In the genomic region with DNA sequence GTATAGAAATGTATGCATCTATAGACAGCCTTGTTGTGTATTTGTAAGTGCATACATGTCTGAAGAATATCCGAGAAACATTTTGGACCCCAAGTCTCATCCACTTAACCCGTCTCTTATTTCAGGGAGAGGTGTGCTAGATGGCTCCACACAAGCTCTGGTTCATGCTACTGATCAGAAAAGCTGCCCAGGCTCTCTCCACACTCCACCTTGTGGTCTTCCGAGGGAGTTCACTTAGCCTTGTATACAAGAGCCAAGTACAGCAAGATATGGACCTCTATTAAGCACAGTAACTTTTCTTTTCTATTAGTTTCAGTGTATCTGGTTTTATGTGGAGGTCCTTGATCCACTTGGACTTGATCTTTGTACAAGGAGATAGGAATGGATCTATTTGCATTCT, we compare ENCODE assay signal across 10 mouse cellular contexts. TPM values are rescaled to one million over a fixed set of nuclear protein-coding genes. Genes with fewer than 3 reads are reported as not detected.
DNase-seq lines count a peak whose midpoint lies in the region; ATAC-seq and TF ChIP-seq lines count a peak whose summit lies in the region.
"Had no signal": no experiment of that assay in that cellular context is flagged by ENCODE, and none has a peak within 500 bp of the region (broad histone marks: within the 10 kb centered on the region; RNA-seq: fewer than 3 reads in every experiment).

No protein-coding gene starts in this region.

- H3K4me1 ChIP-seq in CH12.LX (ENCODE audit: control insufficient read depth in 1 of 2, insufficient read depth in 2 of 2), result peaks cover 8 to 29% of the 10 kb centered on the region in 2 experiments
- H3K4me1 ChIP-seq: embryonic facial prominence, embryonic 15.5 days; liver, embryonic 15.5 days had no signal

- no peak for TF ChIP-seq POLR2A in CH12.LX (IDR thresholded peaks at IDR 0.05; ENCODE audit: low read depth, low read length)

- H3K4me2 ChIP-seq in CH12.LX (ENCODE audit: insufficient read depth, low read depth, poor library complexity, severe bottlenecking), result no peak overlapping the region
- H3K4me2 ChIP-seq: embryonic facial prominence, embryonic 15.5 days; liver, embryonic 15.5 days had no signal

- in situ Hi-C loops in CH12.LX (cut with MboI; ENCODE audit: low pct_ligation_motif_present, low pct_unique_long_range_greater_than_20kb, low sequenced_read_pairs), result no loop called here

- no peak overlapping the region for H3K4me3 ChIP-seq in CH12.LX (replicated peaks in 1 of 3; ENCODE audit: low read depth in 2 of 3, low read length in 2 of 3, poor library complexity in 1 of 3)
- H3K4me3 ChIP-seq: embryonic facial prominence, embryonic 15.5 days; liver, embryonic 15.5 days had no signal

- dilution Hi-C loops in CH12.LX (cut with MboI; ENCODE audit: extremely low pct_ligation_motif_present, extremely low pct_unique_long_range_greater_than_20kb, low sequenced_read_pairs), result no loop called here

- no peaks in the 10 kb centered on the region for H3K9me3 ChIP-seq in CH12.LX (replicated peaks; ENCODE audit: low read length)
- H3K9me3 ChIP-seq: embryonic facial prominence, embryonic 15.5 days; liver, embryonic 15.5 days had no signal

- no peaks in the 10 kb centered on the region for H3K36me3 ChIP-seq in CH12.LX (replicated peaks in 1 of 2; ENCODE audit: control insufficient read depth in 1 of 2, insufficient read depth in 1 of 2, low read length in 1 of 2)
- H3K36me3 ChIP-seq: embryonic facial prominence, embryonic 15.5 days; liver, embryonic 15.5 days had no signal

- peak; percentile 64 to 92 for TF ChIP-seq CTCF in CH12.LX (conservative IDR thresholded peaks at IDR 0.05 in 1 of 2, IDR thresholded peaks at IDR 0.05 in 1 of 2; ENCODE audit: low read depth in 2 of 2, low read length in 2 of 2)

- peak; percentile 22 to 30 for DNase-seq in layer of hippocampus, postnatal 10 days (ENCODE audit: low spot score in 2 of 2)
- no peak for DNase-seq in layer of hippocampus, postnatal 36 days
- DNase-seq in CH12.LX (ENCODE audit: extremely low read depth), result peak; percentile 83
- peak; percentile 21 to 73 for DNase-seq in adrenal gland, adult (ENCODE audit: inconsistent age in 2 of 2, low spot score in 1 of 2)
- peak; percentile 39 for DNase-seq in embryo, embryonic 10 days (ENCODE audit: low spot score)
- DNase-seq in kidney, adult 18-20 months, result peak; percentile 60
- DNase-seq in right cerebral cortex, postnatal 25 days, result no peak

- TF ChIP-seq EP300 in CH12.LX (IDR thresholded peaks at IDR 0.05; ENCODE audit: low read length), result no peak

- H3K9ac ChIP-seq in CH12.LX (ENCODE audit: insufficient read depth, low read depth), result no peak overlapping the region
- H3K9ac ChIP-seq: embryonic facial prominence, embryonic 15.5 days; liver, embryonic 15.5 days had no signal

- TF ChIP-seq RAD21 in CH12.LX (IDR thresholded peaks at IDR 0.05; ENCODE audit: low read depth, low read length), result peak; percentile 86

- peak; percentile 94 for ATAC-seq in megakaryocyte-erythroid progenitor cell, adult 5-6 weeks (replicated peaks; ENCODE audit: low FRiP score, low TSS enrichment, poor library complexity, severe bottlenecking)

- peak overlapping the region; percentile 77; the same call in 1 of the 2 replicates for H3K27ac ChIP-seq in CH12.LX (ENCODE audit: insufficient read depth, low read depth)
- H3K27ac ChIP-seq: embryonic facial prominence, embryonic 15.5 days; liver, embryonic 15.5 days had no signal

- H3K27me3 ChIP-seq in CH12.LX (replicated peaks), result no peaks in the 10 kb centered on the region
- H3K27me3 ChIP-seq: embryonic facial prominence, embryonic 15.5 days; liver, embryonic 15.5 days had no signal

- no peaks in the 10 kb centered on the region for H3K79me2 ChIP-seq in CH12.LX (replicated peaks; ENCODE audit: control insufficient read depth, extremely low read depth, insufficient read depth, poor library complexity, severe bottlenecking)

TF ChIP-seq in CH12.LX, 34 proteins besides CTCF, POLR2A, EP300 and RAD21:
- TF ChIP-seq E2F4 (IDR thresholded peaks at IDR 0.05; ENCODE audit: insufficient replicate concordance, low read depth, low read length) (no peak), ZKSCAN1 (IDR thresholded peaks at IDR 0.05; ENCODE audit: borderline replicate concordance, low read depth, low read length) (no peak), MAZ (IDR thresholded peaks at IDR 0.05; ENCODE audit: low read depth, low read length) (no peak), TCF12 (IDR thresholded peaks at IDR 0.05; ENCODE audit: low read depth, low read length) (no peak), JUND (conservative IDR thresholded peaks at IDR 0.05; ENCODE audit: low read depth, low read length) (0 out of 2 replicates have a peak, but pooled peaks have one; percentile 35), PAX5 (IDR thresholded peaks at IDR 0.05; ENCODE audit: low read length) (no peak), POLR2AphosphoS2 (IDR thresholded peaks at IDR 0.05; ENCODE audit: low read depth, low read length) (no peak), SMC3 (IDR thresholded peaks at IDR 0.05; ENCODE audit: low read depth, low read length) (peak; percentile 99), IRF4 (IDR thresholded peaks at IDR 0.05; ENCODE audit: low read depth, low read length) (0 out of 2 replicates have a peak, but pooled peaks have one; percentile 25), ZC3H11A (IDR thresholded peaks at IDR 0.05; ENCODE audit: low read depth, low read length) (peak; percentile 85), MYC (IDR thresholded peaks at IDR 0.05; ENCODE audit: low read depth, low read length) (peak; percentile 72), JUN (IDR thresholded peaks at IDR 0.05; ENCODE audit: insufficient read depth, low read depth, low read length) (no peak), CHD1 (IDR thresholded peaks at IDR 0.05; ENCODE audit: low read depth, low read length) (no peak), BHLHE40 (IDR thresholded peaks at IDR 0.05; ENCODE audit: low read depth, low read length) (no peak), SIN3A (IDR thresholded peaks at IDR 0.05; ENCODE audit: low read length) (0 out of 2 replicates have a peak, but pooled peaks have one; percentile 34)

RNA-seq across cellular contexts. Expression of gene Gda, which starts 36.9 kb away (rescaled TPM):
- 100 to 1,000 TPM; 153 to 155 TPM for total RNA-seq in layer of hippocampus, postnatal 10 days (2021)
- 100 to 1,000 TPM; 126 to 131 TPM for total RNA-seq in layer of hippocampus, postnatal 36 days (2021)
- total RNA-seq in CH12.LX (2012; rRNA removed) (not detected in 2 replicates), CH12.LX (2014; rRNA removed) (not detected in 2 replicates)
- polyA plus RNA-seq in CH12.LX (2012; ENCODE audit: insufficient read length, low read depth), result not detected in 2 replicates
- total RNA-seq in megakaryocyte-erythroid progenitor cell, adult 5-6 weeks (2014; fragmentation: Nextera tagmentation), result 7.3 and 12.5 TPM in 2 replicates
- total RNA-seq in megakaryocyte-erythroid progenitor cell, adult 5-6 weeks (2017), result 7.7 and 8.4 TPM in 2 replicates

Comparison
In these comparisons a context has a peak if more than half of its experiments do, and no peak if none do; other contexts are left out.
1. DNase-seq: peak in layer of hippocampus, postnatal 10 days (2 of 2), CH12.LX (single experiment), adrenal gland, adult (2 of 2), embryo, embryonic 10 days (single experiment) and kidney, adult 18-20 months (single experiment); none in layer of hippocampus, postnatal 36 days (0 of 2) and right cerebral cortex, postnatal 25 days (single experiment).
2. RNA of gene Gda, which starts 36.9 kb away (total RNA-seq): 153 to 155 TPM in layer of hippocampus, postnatal 10 days and 126 to 131 TPM in layer of hippocampus, postnatal 36 days; 7.3 to 12.5 TPM in megakaryocyte-erythroid progenitor cell, adult 5-6 weeks and not detected in CH12.LX; every median in the first group is over 4 times any median in the second.